Mouse (Mus musculus) embryonic fibroblast, embryonic 13.5 days (primary cell): ENCODE results near the gene Zc3h12b. TPM values are rescaled to one million over a fixed set of nuclear protein-coding genes. Genes with fewer than 3 reads are reported as not detected.

Experiments
- H3K27ac ChIP-seq: 2 replicates; pipeline ENCODE4 v1.5.1; 2012; ENCODE audit warnings: low read length, control low read depth, inconsistent platforms; ENCODE audit not compliant: insufficient read depth
- H3K4me1 ChIP-seq: 2 replicates; pipeline ENCODE4 v1.6.1; 2011; ENCODE audit warnings: low read length; ENCODE audit not compliant: control insufficient read depth, insufficient read depth
- H3K4me3 ChIP-seq: 2 replicates; pipeline ENCODE4 v1.5.1; 2011; ENCODE audit warnings: mild to moderate bottlenecking, control low read depth, low read length; ENCODE audit not compliant: insufficient read depth
- CTCF ChIP-seq: IDR thresholded peaks from 2 replicates; pipeline ENCODE4 v1.5.1; 2011; ENCODE audit warnings: mild to moderate bottlenecking, control low read depth, low read length, moderate library complexity, borderline replicate concordance; ENCODE audit not compliant: insufficient read depth
- POLR2A ChIP-seq: IDR thresholded peaks from 2 replicates; pipeline ENCODE4 v1.6.1; 2011; ENCODE audit warnings: low read depth, mild to moderate bottlenecking, control low read depth, low read length, moderate library complexity
- polyA plus RNA-seq: library from polyadenylated mRNA; stranded (reverse); fragments of >200 nt; gene quantifications from 2 replicates; pipeline ENCODE4 v1.2.4, GENCODE M21; 2011; ENCODE audit warnings: low read depth; ENCODE audit not compliant: missing spikeins, insufficient read length

Gene Zc3h12b
- polyA plus RNA-seq, 1 experiment, result 5.8 TPM

- TF ChIP-seq POLR2A, result no peak
- TF ChIP-seq CTCF, result no peak
- Histone ChIP-seq H3K4me1 (no peaks in the 10 kb centered on the region), H3K4me3 (no peak overlapping the region), H3K27ac (no peak overlapping the region)
These were observed 258.5 kb downstream of the Zc3h12b start for GRCm38 (mm10) chrX:95969936-95970335.

Other genes with a start within 250 kb of the Zc3h12b start
- gene Asb12, start 153.7 kb upstream of the Zc3h12b start, polyA plus RNA-seq, result not detected in 2 replicates
- gene Pfn5, start 153.6 kb upstream of the Zc3h12b start, polyA plus RNA-seq, result not detected in 2 replicates
- gene Zc4h2, start 53.2 kb upstream of the Zc3h12b start, polyA plus RNA-seq, result 12.6 and 17.6 TPM in 2 replicates
- 40.1 and 54.5 TPM in 2 replicates for gene Las1l, start 245.3 kb downstream of the Zc3h12b start, polyA plus RNA-seq